Mouse (Mus musculus): ENCODE measurements at regions not wholly inside any gene's neighbourhood (a gene's known extent, or its start where the extent isn't known, plus 50 kb on each side); places are given as distances from the start of the nearest gene placed in this dataset.

DNA sequence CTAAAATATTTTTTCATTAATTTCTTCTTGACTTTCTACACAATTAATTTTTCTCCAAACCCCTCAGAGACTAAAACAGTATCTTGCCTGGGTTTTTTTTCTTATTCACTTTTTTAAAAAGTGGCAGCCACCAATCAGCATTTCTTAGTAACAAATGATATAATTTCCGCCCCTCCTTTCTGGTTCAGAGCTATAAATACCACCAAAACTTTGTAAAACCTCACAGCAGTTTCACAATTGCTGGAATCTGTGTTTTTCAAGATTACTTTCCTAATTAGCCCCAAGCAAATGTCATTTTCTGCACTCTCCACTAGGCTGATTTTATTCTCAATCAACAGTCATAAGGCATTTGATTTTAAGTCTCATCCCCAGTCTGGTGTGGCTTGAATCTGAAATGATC is 98.3 kb upstream of the Dap start:
- TF ChIP-seq CTCF (IDR thresholded peaks at IDR 0.05; ENCODE audit: insufficient read depth, low read depth, low read length) = no peak
- no peak for TF ChIP-seq POLR2A (IDR thresholded peaks at IDR 0.05; ENCODE audit: insufficient read depth, low read depth, low read length)
